Comparison of ENCODE assay signal across 28 mouse cellular contexts in the genomic region with DNA sequence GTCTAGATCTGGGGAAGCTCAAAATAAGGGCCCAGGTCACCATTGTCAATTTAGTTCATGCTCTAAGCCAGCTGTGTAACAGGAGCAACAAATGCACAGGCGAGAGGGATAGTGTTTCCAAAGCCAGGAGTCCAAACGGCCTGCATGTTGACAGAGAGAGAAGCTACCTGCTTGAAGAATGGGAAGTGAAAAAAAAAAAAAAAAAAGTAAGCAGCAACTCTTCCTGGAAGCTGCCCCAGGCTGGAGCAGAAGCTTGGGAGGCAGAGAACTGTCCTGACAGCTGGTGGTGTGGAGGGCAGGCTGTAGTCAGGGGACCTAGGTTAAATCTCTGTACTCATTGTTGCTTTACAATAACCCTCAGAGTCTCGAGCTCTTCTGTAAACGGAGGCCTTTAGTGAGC.
DNase-seq lines count a peak whose midpoint lies in the region; ATAC-seq and TF ChIP-seq lines count a peak whose summit lies in the region.
"Had no signal": no experiment of that assay in that cellular context is flagged by ENCODE, and none has a peak within 500 bp of the region (broad histone marks: within the 10 kb centered on the region; RNA-seq: fewer than 3 reads in every experiment).

No protein-coding gene starts in this region.

- WGBS in liver, embryonic 11.5 days: 51% methylated on average over 4 of the region's 4 CpGs
- WGBS in liver, embryonic 13.5 days (ENCODE audit: insufficient replicate concordance): 44% methylated on average over 4 of the region's 4 CpGs
- WGBS in forebrain, embryonic 12.5 days: 54% methylated on average over 4 of the region's 4 CpGs

- no peaks in the 10 kb centered on the region for H3K79me2 ChIP-seq in CH12.LX (replicated peaks; ENCODE audit: control insufficient read depth, extremely low read depth, insufficient read depth, poor library complexity, severe bottlenecking)

- no peak for TF ChIP-seq CTCF in CH12.LX (conservative IDR thresholded peaks at IDR 0.05 in 1 of 2, IDR thresholded peaks at IDR 0.05 in 1 of 2; ENCODE audit: low read depth in 2 of 2, low read length in 2 of 2)

- no peak for ATAC-seq in liver, embryonic 11.5 days (replicated peaks; ENCODE audit: low FRiP score)
- no peak for ATAC-seq in liver, embryonic 13.5 days (ENCODE audit: low read depth)
- ATAC-seq in forebrain, embryonic 12.5 days (ENCODE audit: low FRiP score): no peak
- ATAC-seq: forebrain, embryonic 14.5 days; forebrain, postnatal 0 days; intestine, postnatal 0 days; Patski had no signal

- no peaks in the 10 kb centered on the region for H3K9me3 ChIP-seq in liver, embryonic 11.5 days (ENCODE audit: control insufficient read depth, low read length)
- H3K9me3 ChIP-seq in CH12.LX (replicated peaks; ENCODE audit: low read length): no peaks in the 10 kb centered on the region
- H3K9me3 ChIP-seq in ES-E14 (ENCODE audit: control insufficient read depth, insufficient read depth, low read depth, low read length): no peaks in the 10 kb centered on the region
- no peaks in the 10 kb centered on the region for H3K9me3 ChIP-seq in liver, embryonic 13.5 days (replicated peaks)
- H3K9me3 ChIP-seq in forebrain, embryonic 12.5 days: no peaks in the 10 kb centered on the region
- H3K9me3 ChIP-seq: embryonic facial prominence, embryonic 13.5 days; forebrain, embryonic 10.5 days; G1E; heart, embryonic 12.5 days; heart, embryonic 15.5 days; hindbrain, embryonic 15.5 days had no signal

- peaks cover 23% of the 10 kb centered on the region for H3K4me1 ChIP-seq in liver, embryonic 11.5 days (replicated peaks; ENCODE audit: control insufficient read depth, insufficient read depth, low read length)
- H3K4me1 ChIP-seq in CH12.LX (ENCODE audit: control insufficient read depth in 1 of 2, insufficient read depth in 2 of 2) (peaks cover 9 to 57% of the 10 kb centered on the region in 2 experiments), ES-E14 (ENCODE audit: control insufficient read depth in 2 of 2, insufficient read depth in 2 of 2, low read length in 2 of 2, poor library complexity in 1 of 2) (peaks cover 4 to 5% of the 10 kb centered on the region in 2 experiments; a peak in 1 of 4 replicates)
- peaks cover 56% of the 10 kb centered on the region for H3K4me1 ChIP-seq in liver, embryonic 13.5 days (replicated peaks)
- H3K4me1 ChIP-seq in forebrain, embryonic 12.5 days: peaks cover 60% of the 10 kb centered on the region

- H3K4me2 ChIP-seq in liver, embryonic 11.5 days: no peak overlapping the region
- no peak overlapping the region for H3K4me2 ChIP-seq in CH12.LX (ENCODE audit: insufficient read depth, low read depth, poor library complexity, severe bottlenecking)
- no peak overlapping the region for H3K4me2 ChIP-seq in liver, embryonic 13.5 days
- no peak overlapping the region for H3K4me2 ChIP-seq in forebrain, embryonic 12.5 days
- H3K4me2 ChIP-seq: embryonic facial prominence, embryonic 13.5 days; heart, embryonic 12.5 days; heart, embryonic 15.5 days; hindbrain, embryonic 15.5 days had no signal

- H3K9ac ChIP-seq in liver, embryonic 11.5 days (ENCODE audit: low read depth, low read length): no peak overlapping the region
- H3K9ac ChIP-seq in CH12.LX (ENCODE audit: insufficient read depth, low read depth): no peak overlapping the region
- H3K9ac ChIP-seq in ES-E14 (ENCODE audit: insufficient read depth, low read depth, low read length, poor library complexity, severe bottlenecking): no peak overlapping the region
- H3K9ac ChIP-seq in liver, embryonic 13.5 days: no peak overlapping the region
- H3K9ac ChIP-seq in forebrain, embryonic 12.5 days: no peak overlapping the region
- H3K9ac ChIP-seq: embryonic facial prominence, embryonic 13.5 days; forebrain, postnatal 0 days; heart, embryonic 12.5 days; heart, embryonic 15.5 days; hindbrain, embryonic 15.5 days had no signal

- TF ChIP-seq RAD21 in CH12.LX (IDR thresholded peaks at IDR 0.05; ENCODE audit: low read depth, low read length): no peak

- in situ Hi-C loops in CH12.LX (cut with MboI; ENCODE audit: low pct_ligation_motif_present, low pct_unique_long_range_greater_than_20kb, low sequenced_read_pairs): no loop called here
- in situ Hi-C loops in ES-E14 (cut with MboI; ENCODE audit: low sequenced_read_pairs in 2 of 2, unreplicated experiment in 2 of 2): no loop called here

- no peak for DNase-seq in liver, embryonic 11.5 days (ENCODE audit: low spot score)
- DNase-seq in liver (no peak), CH12.LX (ENCODE audit: extremely low read depth) (no peak), ES-E14 (ENCODE audit: low read depth, low spot score) (no peak)
- DNase-seq in liver, embryonic 13.5 days: no peak
- DNase-seq in embryo, embryonic 10 days (ENCODE audit: low spot score): no peak
- DNase-seq: adrenal gland, postnatal 10 days; adrenal gland, postnatal 36 days; cerebellum, adult 11 months; cerebellum, adult 2 months; cerebellum, adult 9-11 months; cerebellum, postnatal 36 days; forebrain, postnatal 0 days; gastrocnemius, adult 2 months; gastrocnemius, postnatal 14 days; heart, adult 18-20 months; heart, postnatal 10 days; heart, postnatal 36 days had no signal

- TF ChIP-seq EP300 in CH12.LX (IDR thresholded peaks at IDR 0.05; ENCODE audit: low read length): no peak

- H3K4me3 ChIP-seq in liver, embryonic 11.5 days (ENCODE audit: low read depth, low read length): no peak overlapping the region
- no peak overlapping the region for H3K4me3 ChIP-seq in CH12.LX (replicated peaks in 1 of 3; ENCODE audit: low read depth in 2 of 3, low read length in 2 of 3, poor library complexity in 1 of 3)
- H3K4me3 ChIP-seq in ES-E14 (ENCODE audit: insufficient read depth in 1 of 2, low read depth in 1 of 2, low read length in 2 of 2, poor library complexity in 1 of 2, severe bottlenecking in 1 of 2): no peak overlapping the region
- H3K4me3 ChIP-seq in liver, embryonic 13.5 days (replicated peaks): no peak overlapping the region
- no peak overlapping the region for H3K4me3 ChIP-seq in forebrain, embryonic 12.5 days (replicated peaks)
- H3K4me3 ChIP-seq: embryonic facial prominence, embryonic 13.5 days; forebrain, embryonic 10.5 days; gastrocnemius, adult 2 months; heart, embryonic 12.5 days; heart, embryonic 15.5 days; hindbrain, embryonic 15.5 days had no signal

- TF ChIP-seq POLR2A in CH12.LX (IDR thresholded peaks at IDR 0.05; ENCODE audit: low read depth, low read length): no peak

- dilution Hi-C loops in CH12.LX (cut with MboI; ENCODE audit: extremely low pct_ligation_motif_present, extremely low pct_unique_long_range_greater_than_20kb, low sequenced_read_pairs): no loop called here

- no peaks in the 10 kb centered on the region for H3K36me3 ChIP-seq in liver, embryonic 11.5 days (ENCODE audit: control insufficient read depth, insufficient read depth, low read length)
- H3K36me3 ChIP-seq in CH12.LX (replicated peaks in 1 of 2; ENCODE audit: control insufficient read depth in 1 of 2, insufficient read depth in 1 of 2, low read length in 1 of 2) (peaks cover 0 to 41% of the 10 kb centered on the region in 2 experiments), ES-E14 (ENCODE audit: control insufficient read depth, insufficient read depth, low read length, poor library complexity, severe bottlenecking) (peaks cover 2% of the 10 kb centered on the region; the same call in 1 of the 2 replicates)
- no peaks in the 10 kb centered on the region for H3K36me3 ChIP-seq in liver, embryonic 13.5 days
- no peaks in the 10 kb centered on the region for H3K36me3 ChIP-seq in forebrain, embryonic 12.5 days (replicated peaks)
- H3K36me3 ChIP-seq: embryonic facial prominence, embryonic 13.5 days; heart, embryonic 12.5 days; heart, embryonic 15.5 days; hindbrain, embryonic 15.5 days had no signal

- H3K27me3 ChIP-seq in liver, embryonic 11.5 days (replicated peaks; ENCODE audit: control insufficient read depth, insufficient read depth, low read length): no peaks in the 10 kb centered on the region
- H3K27me3 ChIP-seq in CH12.LX (replicated peaks): no peaks in the 10 kb centered on the region
- H3K27me3 ChIP-seq in liver, embryonic 13.5 days: no peaks in the 10 kb centered on the region
- H3K27me3 ChIP-seq in forebrain, embryonic 12.5 days: no peaks in the 10 kb centered on the region
- H3K27me3 ChIP-seq: embryonic facial prominence, embryonic 13.5 days; heart, embryonic 12.5 days; heart, embryonic 15.5 days; hindbrain, embryonic 15.5 days; Patski had no signal

- peak overlapping the region; percentile 47; the same call in 1 of the 2 replicates for H3K27ac ChIP-seq in liver, embryonic 11.5 days (ENCODE audit: low read depth, low read length)
- H3K27ac ChIP-seq in CH12.LX (ENCODE audit: insufficient read depth, low read depth): no peak overlapping the region
- H3K27ac ChIP-seq in ES-E14 (ENCODE audit: insufficient read depth, low read depth, low read length, poor library complexity, severe bottlenecking): no peak overlapping the region
- H3K27ac ChIP-seq in liver, embryonic 13.5 days: peak overlapping the region; percentile 4; the same call in 1 of the 2 replicates
- H3K27ac ChIP-seq in forebrain, embryonic 12.5 days: no peak overlapping the region
- H3K27ac ChIP-seq: embryonic facial prominence, embryonic 13.5 days; forebrain, embryonic 10.5 days; gastrocnemius, adult 2 months; heart, embryonic 15.5 days; hindbrain, embryonic 15.5 days had no signal

TF ChIP-seq in CH12.LX, 34 proteins besides CTCF, POLR2A, EP300 and RAD21:
- TF ChIP-seq MEF2A (IDR thresholded peaks at IDR 0.05; ENCODE audit: borderline replicate concordance, low read depth, low read length) (no peak), CHD2 (IDR thresholded peaks at IDR 0.05; ENCODE audit: low read length) (no peak), ZNF384 (IDR thresholded peaks at IDR 0.05; ENCODE audit: low read depth, low read length) (peak; percentile 85), USF1 (IDR thresholded peaks at IDR 0.05; ENCODE audit: low read depth, low read length) (no peak)

TF ChIP-seq in ES-E14, 5 proteins besides CTCF, POLR2A, EP300 and RAD21:
- TF ChIP-seq CHD2 (IDR thresholded peaks at IDR 0.05; ENCODE audit: low read depth, low read length) (no peak), ZNF384 (IDR thresholded peaks at IDR 0.05; ENCODE audit: low read depth, low read length) (peak; percentile 62)

Comparison
In these comparisons a context has a peak if more than half of its experiments do, and no peak if none do; other contexts are left out.
1. H3K27ac ChIP-seq: peak in liver, embryonic 11.5 days (single experiment) and liver, embryonic 13.5 days (single experiment); none in CH12.LX (single experiment), ES-E14 (single experiment) and forebrain, embryonic 12.5 days (single experiment).